Mouse (Mus musculus) right cerebral cortex, postnatal 14 days (tissue): ENCODE results near the gene Ankrd28.

Source experiments
- DNase-seq: peaks from one replicate; pipeline ENCODE4 v3.0.0; 2022

The Ankrd28 gene

DNA sequence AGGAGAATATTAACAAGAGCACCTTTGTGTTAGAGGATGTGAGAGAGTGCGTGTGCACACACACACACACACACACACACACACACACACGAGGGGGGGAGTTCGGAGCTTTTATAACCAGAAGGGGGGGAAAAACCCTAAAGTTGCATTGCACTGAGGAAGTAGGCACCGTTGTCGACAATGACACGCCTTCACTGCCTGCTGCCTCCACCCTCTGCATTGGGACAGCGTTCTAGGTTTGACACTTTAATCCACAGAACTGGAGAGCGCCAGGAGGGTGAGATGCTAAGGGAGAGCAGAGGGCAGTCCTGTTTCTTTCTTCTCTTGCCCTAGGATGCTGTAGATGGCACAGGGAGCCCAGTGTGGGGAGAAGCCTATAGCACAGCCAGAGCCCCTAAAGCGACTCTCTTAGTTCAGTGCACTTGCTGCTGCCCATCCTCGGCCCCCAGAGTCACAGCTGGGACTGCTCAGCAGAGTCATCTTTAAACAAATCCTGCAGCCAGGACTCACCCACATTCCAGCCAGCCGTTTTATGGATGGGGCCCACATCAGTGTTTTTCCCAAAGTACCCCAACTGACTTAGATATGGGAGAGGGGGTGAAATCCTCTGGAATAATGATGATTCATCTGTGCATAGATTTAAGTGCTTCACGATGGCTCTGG is 165.4 kb downstream of the Ankrd28 start:
- no peak for DNase-seq

GRCm38 (mm10) chr14:31664100-31664902 is 166.2 kb downstream of the Ankrd28 start:
- DNase-seq: no peak

GRCm38 (mm10) chr14:31663376-31664099 is 166.9 kb downstream of the Ankrd28 start:
- no peak for DNase-seq

DNA sequence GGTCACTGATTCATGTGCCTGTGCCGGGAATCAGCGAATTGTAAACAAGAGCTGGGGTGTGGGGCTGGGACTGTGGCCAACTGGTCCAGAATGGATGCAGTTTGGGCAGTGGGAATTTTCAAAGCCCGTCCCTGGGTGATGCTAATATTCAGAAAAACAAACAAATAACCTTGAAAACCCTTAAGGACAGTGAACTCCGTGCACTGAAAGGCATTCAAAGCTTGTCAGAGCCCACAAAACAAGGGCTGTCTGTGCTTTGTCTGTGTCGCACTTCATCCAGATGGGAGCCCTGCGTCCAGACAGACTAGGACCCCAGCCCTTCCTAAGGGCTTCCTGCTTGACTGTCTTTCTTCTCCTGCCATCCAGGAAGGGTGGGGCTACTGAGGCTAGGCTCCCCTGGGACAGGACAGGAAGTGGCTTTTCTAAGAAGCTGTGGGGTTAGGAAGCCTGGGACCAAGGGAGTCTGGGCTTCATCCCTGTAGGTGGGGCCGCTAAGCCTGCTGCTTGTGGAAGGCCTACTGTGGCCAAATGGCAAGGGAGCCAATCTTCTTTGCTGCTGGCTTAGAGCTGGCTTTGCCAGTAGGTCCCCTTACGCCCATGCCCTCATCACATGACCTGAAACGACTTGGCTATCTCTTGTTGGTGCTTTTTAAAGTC is 167.8 kb downstream of the Ankrd28 start:
- DNase-seq: peak; percentile 55

- DNase-seq: peak; percentile 83
These were observed 168.5 kb downstream of the Ankrd28 start for GRCm38 (mm10) chr14:31661671-31662554.

DNA sequence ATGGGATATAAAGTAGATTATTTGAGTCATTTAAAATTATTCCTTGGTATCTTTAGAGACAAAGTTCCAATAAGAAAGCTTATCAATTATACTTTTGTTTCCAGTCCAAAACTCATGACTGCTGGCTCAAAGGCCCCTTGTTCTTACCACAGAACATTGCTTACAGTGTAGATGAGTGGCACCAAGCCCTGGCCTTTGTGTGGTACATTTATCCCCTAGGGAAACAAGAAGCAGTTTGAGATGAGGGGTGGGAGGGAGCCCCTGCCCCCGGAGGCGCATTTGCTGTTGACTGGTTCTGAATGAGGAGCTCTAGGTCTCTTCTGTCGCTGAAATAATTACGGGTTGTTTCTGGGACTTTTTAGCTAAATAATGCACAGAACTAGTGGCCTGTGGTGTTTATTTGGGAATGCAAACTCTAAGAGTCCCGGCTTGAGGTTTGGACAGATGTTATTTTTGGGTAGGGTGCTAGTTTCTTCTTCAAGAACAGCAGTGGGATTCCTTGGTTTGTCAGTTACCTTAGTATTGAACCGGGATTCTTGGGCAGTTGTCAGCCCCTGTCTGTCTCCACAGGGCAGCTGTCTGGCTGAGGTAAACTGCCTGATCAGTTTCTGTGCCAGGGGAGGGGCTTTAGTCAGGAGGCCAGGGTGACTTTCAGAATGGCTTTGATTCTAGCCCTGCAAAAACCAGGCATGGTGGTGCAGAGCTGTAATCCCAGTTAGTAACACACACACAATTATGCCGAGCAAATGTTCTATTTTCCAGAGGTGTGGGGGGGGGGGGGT is 169.9 kb downstream of the Ankrd28 start:
- DNase-seq: no peak

DNA sequence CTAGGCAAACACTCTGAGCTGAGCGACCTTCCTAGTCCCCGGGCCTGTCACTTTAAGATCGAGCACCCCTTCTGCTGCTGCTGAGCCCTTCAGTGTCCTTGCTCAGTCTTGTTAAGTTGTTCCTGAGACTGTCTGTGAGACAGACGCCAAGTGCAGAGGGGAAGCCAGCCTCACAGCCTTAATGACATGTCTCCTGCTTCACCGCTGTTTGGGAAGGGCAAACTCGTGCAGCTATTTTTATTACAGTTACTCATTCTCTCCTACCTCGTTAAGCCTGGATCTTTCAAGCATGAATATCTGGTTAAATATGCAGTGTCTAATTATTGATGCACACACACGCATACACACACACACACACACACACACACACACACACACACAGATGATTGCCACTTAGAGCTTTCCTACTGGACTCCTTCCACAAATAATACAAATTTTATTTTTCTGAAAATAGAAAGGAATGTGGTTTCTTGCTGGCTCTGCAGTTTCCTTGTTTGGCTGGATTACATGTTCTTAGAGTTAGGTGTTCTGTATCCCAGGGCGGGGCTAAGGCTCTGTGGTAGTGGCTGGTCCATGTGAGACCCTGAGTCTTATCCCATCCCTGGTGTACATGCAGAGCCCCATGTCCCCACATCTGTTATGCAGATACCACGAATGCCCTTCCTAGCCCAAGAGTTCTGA is 170.8 kb downstream of the Ankrd28 start:
- DNase-seq: no peak

GRCm38 (mm10) chr14:31658126-31658680 is 172.2 kb downstream of the Ankrd28 start:
- DNase-seq: no peak

DNA sequence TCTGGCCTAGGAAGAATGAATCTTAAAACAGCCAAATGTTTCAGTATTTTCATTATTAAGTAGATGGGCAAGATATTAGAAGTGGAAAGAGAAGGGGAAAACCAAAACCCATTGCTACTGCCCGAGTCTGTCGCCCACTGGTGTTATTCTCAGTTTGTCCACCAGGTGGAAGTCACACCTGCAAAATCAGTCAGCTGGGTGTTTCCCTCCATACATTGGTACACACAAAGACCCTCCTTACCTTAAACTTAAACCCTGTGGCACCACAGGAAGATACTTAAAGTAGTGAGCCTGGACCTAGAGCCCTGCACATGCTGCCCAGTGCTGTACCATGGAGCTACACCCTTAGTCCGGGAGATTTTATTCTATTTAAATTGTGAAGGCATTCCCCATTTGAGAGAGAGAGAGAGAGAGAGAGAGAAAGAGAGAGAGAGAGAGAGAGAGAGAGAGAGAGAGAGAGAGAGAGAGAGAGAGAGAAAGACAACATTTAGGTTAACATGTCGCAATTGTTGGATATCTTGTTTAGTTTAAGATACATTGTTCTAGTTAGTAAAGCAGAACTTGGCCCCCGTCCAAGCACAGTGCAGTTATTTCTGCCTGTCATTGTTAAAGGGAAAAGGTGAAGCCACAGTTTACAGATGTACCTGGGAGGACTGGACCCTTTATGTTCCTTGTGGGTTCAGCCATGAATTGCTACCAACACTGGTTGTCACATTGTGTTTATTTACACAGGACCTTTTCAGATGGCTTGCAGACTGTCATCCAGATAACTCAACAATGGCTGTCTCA is 173.4 kb downstream of the Ankrd28 start:
- peak; percentile 68 for DNase-seq

DNA sequence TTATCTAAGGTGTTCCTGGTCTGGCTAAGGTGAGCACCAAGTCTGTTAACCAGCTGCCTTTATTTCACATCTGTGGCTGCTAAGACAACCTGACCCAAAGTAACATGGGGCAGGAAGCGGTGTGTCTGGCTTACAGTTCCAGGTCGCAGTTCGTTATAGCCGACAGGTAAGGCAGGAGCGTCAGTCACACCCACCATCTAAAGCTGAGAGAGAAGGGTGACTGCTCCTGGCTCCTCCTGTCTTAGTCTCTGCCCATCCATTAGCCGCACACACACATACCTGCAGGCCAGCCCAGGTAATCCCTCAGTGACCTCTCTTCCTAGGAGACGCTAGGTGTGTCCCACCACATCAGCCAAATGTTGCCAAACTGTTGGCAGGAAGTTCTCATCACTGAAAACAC is 174.1 kb downstream of the Ankrd28 start:
- no peak for DNase-seq

DNA sequence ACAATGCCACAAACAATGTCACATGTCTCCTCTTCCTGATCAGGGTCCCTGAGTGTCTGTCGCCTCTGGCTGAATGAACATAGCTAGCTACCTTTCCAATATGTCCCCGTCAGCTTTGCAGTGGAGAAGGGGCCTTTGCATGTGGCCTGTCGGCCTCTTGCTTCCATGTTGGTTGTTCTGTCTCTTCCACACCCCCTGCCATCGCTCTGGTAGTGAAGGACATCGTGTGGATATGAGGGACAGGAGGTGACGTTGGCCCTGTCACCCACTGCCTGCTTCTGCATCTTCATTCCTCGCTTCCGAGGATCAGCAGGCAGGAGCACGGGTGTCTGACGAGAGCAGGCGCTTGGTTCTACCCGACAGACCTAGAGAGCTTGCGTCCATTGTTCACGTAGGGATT is 175.0 kb downstream of the Ankrd28 start:
- no peak for DNase-seq

GRCm38 (mm10) chr14:31654816-31655215 is 175.6 kb downstream of the Ankrd28 start:
- no peak for DNase-seq

GRCm38 (mm10) chr14:31653101-31653875 is 177.2 kb downstream of the Ankrd28 start:
- DNase-seq: no peak

DNA sequence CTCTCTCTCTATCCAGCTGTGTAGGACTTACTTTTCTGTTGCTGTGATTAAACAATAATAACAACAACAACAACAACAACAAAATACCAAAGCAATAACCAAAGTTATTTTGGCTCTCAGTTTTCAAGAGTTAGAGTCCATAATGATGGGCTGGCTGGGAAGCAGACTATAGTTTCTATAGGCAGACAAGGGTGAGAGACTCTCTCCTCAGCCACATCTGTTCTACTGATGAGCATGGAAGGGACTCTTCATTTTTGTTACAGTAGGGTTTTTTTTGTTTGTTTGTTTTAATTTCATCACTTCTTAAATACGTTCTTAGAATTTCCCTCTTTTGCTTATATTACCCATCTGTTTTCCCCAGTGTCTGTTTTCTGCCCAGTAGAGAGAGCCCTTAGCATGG is 177.8 kb downstream of the Ankrd28 start:
- DNase-seq: no peak

DNA sequence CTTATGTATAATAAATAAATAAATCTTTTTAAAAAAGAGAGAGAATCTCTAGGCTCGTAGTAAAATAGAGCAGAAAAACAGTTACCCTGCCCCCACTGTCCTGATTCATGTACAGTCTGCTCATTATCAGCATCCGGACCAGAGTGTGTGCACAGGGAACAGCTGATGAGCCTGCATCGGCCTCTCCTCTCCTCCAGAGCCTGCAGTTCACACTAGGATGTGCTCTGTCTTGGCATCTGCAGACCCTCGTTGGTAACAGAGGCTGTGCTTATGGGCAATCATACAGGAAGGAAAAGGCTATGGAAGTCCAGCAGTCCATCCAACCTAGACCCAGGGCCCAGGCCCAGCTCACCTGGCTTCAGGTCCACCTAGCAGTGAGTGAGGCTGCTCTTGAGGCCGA is 178.3 kb downstream of the Ankrd28 start:
- no peak for DNase-seq

- DNase-seq: no peak
These were observed 179.2 kb downstream of the Ankrd28 start for GRCm38 (mm10) chr14:31651206-31651605.

GRCm38 (mm10) chr14:31650347-31650746 is 180.1 kb downstream of the Ankrd28 start:
- no peak for DNase-seq
